Mouse (Mus musculus): ENCODE results near the gene Camk2d.

- TF ChIP-seq ZNF384 (IDR thresholded peaks at IDR 0.05; ENCODE audit: low read depth, low read length) = no peak
- no peak for TF ChIP-seq HCFC1 (IDR thresholded peaks at IDR 0.05; ENCODE audit: borderline replicate concordance, insufficient read depth, low read length)
Observed at GRCm38 (mm10) chr3:126751377-126752098, 155.4 kb downstream of the Camk2d start.
